Mouse (Mus musculus) heart, adult 10 weeks (tissue): Measurements from ENCODE around the gene Dnase1. TPM values are rescaled to one million over a fixed set of nuclear protein-coding genes. Genes with fewer than 3 reads are reported as not detected.

Experiments used
- polyA plus RNA-seq: library from polyadenylated mRNA; stranded (reverse); fragments of 350-450 nt; fragmentation: Illumina TruSeq; extraction: RNeasy Lipid Tissue Mini Kit (QIAGEN cat#74804); gene quantifications from one replicate; pipeline ENCODE4 v1.2.3, GENCODE M21; 2014; ENCODE audit warnings: low read depth, low replicate concordance

Gene Dnase1
- polyA plus RNA-seq = not detected

DNA sequence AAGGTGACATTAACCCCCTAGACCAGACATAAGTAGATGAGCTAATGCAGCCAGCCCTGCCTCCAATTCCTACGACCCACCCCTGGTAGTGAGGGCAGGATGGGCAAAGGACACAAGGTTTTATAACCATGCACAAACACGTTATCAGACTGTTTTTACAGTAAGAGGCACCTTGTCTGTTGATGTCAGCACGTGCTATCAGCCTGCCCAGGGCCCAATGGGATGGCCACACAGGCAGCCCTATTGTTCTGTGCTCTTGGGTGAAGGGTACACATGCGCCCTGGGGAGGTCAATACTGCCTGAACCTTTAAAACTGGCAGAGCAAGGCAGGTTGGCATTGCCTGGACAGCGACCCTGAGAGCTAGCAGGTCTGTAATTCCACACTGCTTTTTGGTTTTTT, at the start of gene Dnase1:
TSS of gene Dnase1 (plus strand) at position 136 of the 400 bp plus-strand sequence.

GRCm38 (mm10) chr16:4003489-4004398, 33.0 kb upstream of the Dnase1 start, which contains the start of gene Slx4:
Slx4 (minus strand) TSS chr16:4003770.

DNA sequence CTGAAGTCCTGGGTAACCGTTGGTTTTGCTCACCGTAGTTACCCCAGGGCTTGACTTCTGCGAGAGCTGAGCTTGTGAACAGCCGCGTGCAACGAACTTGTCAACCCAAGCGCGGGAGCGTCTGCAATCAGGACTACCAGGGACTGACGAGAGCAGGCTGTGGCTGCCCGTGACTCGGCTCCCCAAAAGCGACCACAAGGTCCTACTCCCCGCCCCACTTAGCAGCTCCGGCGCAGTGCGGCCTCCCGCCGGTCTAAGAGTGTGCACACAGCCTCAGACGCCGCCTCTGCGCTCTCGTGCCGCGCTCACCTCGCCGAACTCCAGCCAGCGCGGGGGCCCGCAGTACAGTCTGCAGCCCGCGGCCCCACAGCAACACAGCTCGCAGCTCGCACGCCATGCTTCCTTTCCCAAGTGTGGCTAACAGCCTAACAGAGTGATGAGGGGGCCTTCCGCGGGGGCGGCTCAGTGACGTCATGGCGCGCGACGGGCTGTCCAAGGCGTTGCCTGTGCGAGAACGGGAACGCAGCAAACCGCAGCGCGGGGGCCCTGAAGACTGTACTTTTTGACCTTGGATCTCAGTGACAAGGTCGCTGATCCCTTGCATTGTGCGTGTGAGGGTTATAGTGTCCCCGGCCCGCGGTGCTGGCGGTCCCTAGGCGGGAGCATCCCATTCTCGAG, 40.8 kb downstream of the Dnase1 start, which contains the start of gene Trap1:
TSS of gene Trap1 (minus strand) at position 444 of the 678 bp plus-strand sequence.

Other genes starting within 250 kb of the Dnase1 start
- gene Olfr15, start 206.1 kb upstream of the Dnase1 start, polyA plus RNA-seq = not detected
- gene Zfp174, start 189.7 kb upstream of the Dnase1 start, polyA plus RNA-seq = 1.7 TPM
- 58.3 TPM for gene Naa60, start 164.6 kb upstream of the Dnase1 start, polyA plus RNA-seq
- gene Zfp597, start 152.4 kb upstream of the Dnase1 start, polyA plus RNA-seq = 8.6 TPM
- 1.6 TPM for gene Gm20695, start 152.3 kb upstream of the Dnase1 start, polyA plus RNA-seq
- 3.6 TPM for gene 1700037C18Rik, start 128.3 kb upstream of the Dnase1 start, polyA plus RNA-seq
- gene Cluap1, start 128.1 kb upstream of the Dnase1 start, polyA plus RNA-seq = 16.3 TPM
- 1.2 TPM for gene Nlrc3, start 60.3 kb upstream of the Dnase1 start, polyA plus RNA-seq
- gene Slx4, start 33.2 kb upstream of the Dnase1 start, polyA plus RNA-seq = 9.7 TPM
- 154 TPM for gene Trap1, start 40.9 kb downstream of the Dnase1 start, polyA plus RNA-seq
- 7.9 TPM for gene Crebbp, start 177.1 kb downstream of the Dnase1 start, polyA plus RNA-seq